Mouse (Mus musculus) right cerebral cortex, postnatal 14 days (tissue): Measurements from ENCODE around the gene Nrp1.

Experiments used
- DNase-seq: peaks from one replicate; pipeline ENCODE4 v3.0.0; 2022

The Nrp1 gene

GRCm38 (mm10) chr8:128517546-128518102 is 159.2 kb downstream of the Nrp1 start:
- DNase-seq = no peak

GRCm38 (mm10) chr8:128519366-128519765 is 161.0 kb downstream of the Nrp1 start:
- no peak for DNase-seq

- DNase-seq = no peak
Measured at GRCm38 (mm10) chr8:128523825-128524224, 165.4 kb downstream of the Nrp1 start.

- no peak for DNase-seq
Measured at GRCm38 (mm10) chr8:128525912-128526311, 167.5 kb downstream of the Nrp1 start.

GRCm38 (mm10) chr8:128528591-128529383 is 170.4 kb downstream of the Nrp1 start:
- no peak for DNase-seq

- DNase-seq = no peak
Measured at GRCm38 (mm10) chr8:128534442-128534871, 176.1 kb downstream of the Nrp1 start.

- no peak for DNase-seq
Measured at GRCm38 (mm10) chr8:128535685-128536084, 177.3 kb downstream of the Nrp1 start.

- DNase-seq = no peak
Measured at GRCm38 (mm10) chr8:128538378-128538777, 180.0 kb downstream of the Nrp1 start.

GRCm38 (mm10) chr8:128541355-128542090 is 183.1 kb downstream of the Nrp1 start:
- DNase-seq = no peak

- no peak for DNase-seq
Measured at GRCm38 (mm10) chr8:128544128-128544846, 185.9 kb downstream of the Nrp1 start.

GRCm38 (mm10) chr8:128546287-128546686 is 187.9 kb downstream of the Nrp1 start:
- no peak for DNase-seq

GRCm38 (mm10) chr8:128547361-128547760 is 189.0 kb downstream of the Nrp1 start:
- DNase-seq = no peak

- DNase-seq = no peak
Measured at GRCm38 (mm10) chr8:128549738-128550137, 191.3 kb downstream of the Nrp1 start.

GRCm38 (mm10) chr8:128551421-128552139 is 193.2 kb downstream of the Nrp1 start:
- peak; percentile 72 for DNase-seq
